Mouse (Mus musculus) neutrophil, adult 5-6 weeks (primary cell): ENCODE measurements around the gene Dennd1c. TPM values are rescaled to one million over a fixed set of nuclear protein-coding genes. Genes with fewer than 3 reads are reported as not detected.

Experiments used
- ATAC-seq: fragments of 151-379, 151-347 bp; 2 replicates; pipeline ENCODE4 v1.8.0; 2017; ENCODE audit warnings: mild to moderate bottlenecking, moderate TSS enrichment; ENCODE audit not compliant: insufficient number of reproducible peaks, poor library complexity, low FRiP score, severe bottlenecking; ENCODE audit errors: extremely low read depth
- total RNA-seq: library from RNA; stranded (forward); fragments of 200-1000 nt; gene quantifications from 2 replicates; pipeline ENCODE4 v1.2.3, GENCODE M21; 2017

The Dennd1c gene
- total RNA-seq, 1 experiment from 2014 or later, result 145 TPM

- ATAC-seq, result no peak
Observed at GRCm38 (mm10) chr17:57058891-57059485, 19.3 kb downstream of the Dennd1c start, which contains the start of gene Crb3. Crb3 (plus strand) TSS chr17:57059105.

- ATAC-seq, result no peak
Observed at GRCm38 (mm10) chr17:57056246-57056645, 22.1 kb downstream of the Dennd1c start.

GRCm38 (mm10) chr17:57051679-57052078 is 26.6 kb downstream of the Dennd1c start:
- peak; percentile 47; the same call in 1 of the 2 replicates for ATAC-seq

DNA sequence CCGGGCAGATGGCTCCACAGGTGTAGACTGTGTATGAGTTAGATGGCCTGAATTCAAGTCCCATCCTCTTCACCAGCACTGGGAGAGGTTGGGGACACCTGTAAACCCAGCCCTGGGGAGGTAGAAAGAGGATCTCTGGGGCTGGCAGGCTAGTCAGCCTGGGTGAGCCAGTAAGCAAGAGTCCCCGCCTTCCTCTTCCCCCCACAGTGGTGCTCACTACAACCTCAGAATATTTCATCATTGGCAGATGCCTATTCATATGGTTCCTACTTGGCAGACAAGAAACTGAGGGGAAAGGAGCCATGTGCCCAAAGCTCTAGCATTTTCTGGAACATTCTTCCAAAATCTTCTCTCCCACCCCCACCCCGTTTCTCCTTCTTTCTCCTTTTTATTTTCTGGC is 29.5 kb downstream of the Dennd1c start:
- no peak for ATAC-seq

DNA sequence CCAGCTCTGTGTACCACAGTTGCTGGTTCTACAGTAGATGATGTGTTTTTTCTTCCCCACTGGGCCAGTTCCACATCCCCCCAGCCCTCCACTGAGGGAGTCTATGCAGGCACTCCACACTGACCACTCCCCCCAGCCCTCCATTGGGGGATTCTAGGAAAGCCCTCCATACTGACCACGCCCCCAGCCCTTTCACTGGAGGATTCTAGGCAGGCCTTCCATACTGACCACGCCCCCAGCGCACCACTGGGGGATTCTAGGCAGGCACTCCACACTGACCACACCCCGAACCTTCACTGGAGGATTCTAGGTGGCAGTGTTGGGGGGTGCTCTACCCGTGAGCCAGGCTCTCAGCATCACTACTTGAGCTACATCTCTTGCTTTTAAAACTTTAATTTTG is 30.9 kb downstream of the Dennd1c start:
- ATAC-seq, result no peak

DNA sequence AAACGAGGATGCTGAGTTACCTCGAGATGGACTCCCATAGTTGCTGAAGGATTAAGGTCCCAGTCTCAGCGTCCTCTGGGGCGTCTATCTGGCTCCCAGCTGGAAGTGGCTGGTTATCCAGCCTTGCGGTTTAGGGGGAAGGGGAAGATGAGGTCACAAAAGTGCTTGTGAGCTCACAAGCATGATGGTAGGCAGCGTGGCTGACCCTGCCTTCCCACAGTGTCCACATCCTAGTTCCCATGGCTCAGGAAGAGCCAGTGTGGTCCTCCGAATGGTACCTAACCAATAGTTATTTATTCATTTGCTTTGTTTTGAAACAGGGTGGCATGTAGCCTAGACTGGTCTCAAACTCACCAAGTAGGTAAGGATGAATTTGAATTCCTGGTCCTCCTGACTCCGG is 36.8 kb downstream of the Dennd1c start, which contains the start of gene Slc25a41:
Slc25a41 (minus strand) TSS at position 101 of the 400 bp plus-strand sequence.
- ATAC-seq, result no peak

DNA sequence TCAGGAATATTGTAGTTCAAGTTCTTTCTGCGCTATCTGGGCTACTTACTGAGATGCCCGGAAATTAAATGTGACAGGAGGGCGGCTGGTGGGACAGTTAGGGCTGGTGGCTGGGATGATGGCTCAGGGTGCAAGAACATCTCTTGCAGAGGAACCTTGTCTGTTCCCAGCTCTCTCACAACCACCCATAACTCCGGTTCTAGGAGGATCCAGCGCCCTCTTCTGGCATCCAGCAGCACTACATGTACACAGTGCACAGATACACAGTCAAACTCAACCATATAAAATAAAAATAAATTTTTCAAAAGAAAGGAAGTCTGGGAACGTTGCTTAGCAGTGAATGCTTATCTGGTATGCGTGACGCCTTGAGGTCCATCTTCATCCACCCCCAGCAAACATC is 39.3 kb downstream of the Dennd1c start:
- ATAC-seq, result no peak

DNA sequence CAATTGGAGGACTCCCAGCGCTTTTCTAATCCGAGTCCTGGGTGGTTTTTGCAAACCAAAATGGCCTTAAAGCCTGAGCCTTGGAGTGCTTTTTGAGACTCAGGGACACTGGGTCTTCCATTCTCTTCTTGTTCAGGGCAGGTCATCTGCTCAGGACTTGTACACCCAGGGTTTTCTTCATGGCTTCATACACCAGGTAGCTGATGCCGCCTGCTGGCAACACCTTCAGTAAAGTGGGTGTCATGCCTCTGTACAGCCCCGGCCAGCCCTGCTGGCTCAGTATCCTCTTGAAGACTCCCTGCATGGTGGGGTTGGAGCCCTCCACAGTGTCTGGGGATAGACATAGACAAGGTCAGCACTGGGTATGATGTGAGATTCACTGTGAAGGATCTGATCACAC is 45.5 kb downstream of the Dennd1c start:
- no peak for ATAC-seq

- ATAC-seq, result peak; percentile 82
Observed at GRCm38 (mm10) chr17:57031661-57032420, 46.5 kb downstream of the Dennd1c start.

- ATAC-seq, result no peak
Observed at GRCm38 (mm10) chr17:57030931-57031660, 47.2 kb downstream of the Dennd1c start, which contains the start of gene Khsrp. Khsrp (minus strand) TSS chr17:57031522.

DNA sequence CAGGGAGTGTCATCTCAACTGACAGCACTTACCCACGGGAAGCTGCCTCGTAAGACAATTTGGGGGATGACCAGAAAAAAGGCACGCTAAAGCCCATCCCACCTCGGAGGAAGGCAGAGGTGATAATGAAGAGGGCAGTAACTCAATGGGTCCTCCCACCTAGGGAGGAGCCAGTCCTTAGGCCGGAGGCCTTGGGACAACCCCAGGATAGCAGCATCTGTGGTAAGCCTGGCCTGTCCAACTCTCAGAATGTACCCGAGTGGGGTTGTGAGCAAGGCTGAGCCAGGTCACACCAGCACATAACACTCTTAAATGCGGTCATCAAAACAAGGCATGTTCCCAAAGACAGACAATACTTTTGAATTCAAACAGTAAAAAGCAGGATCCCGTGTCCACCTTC is 48.6 kb downstream of the Dennd1c start:
- no peak for ATAC-seq

DNA sequence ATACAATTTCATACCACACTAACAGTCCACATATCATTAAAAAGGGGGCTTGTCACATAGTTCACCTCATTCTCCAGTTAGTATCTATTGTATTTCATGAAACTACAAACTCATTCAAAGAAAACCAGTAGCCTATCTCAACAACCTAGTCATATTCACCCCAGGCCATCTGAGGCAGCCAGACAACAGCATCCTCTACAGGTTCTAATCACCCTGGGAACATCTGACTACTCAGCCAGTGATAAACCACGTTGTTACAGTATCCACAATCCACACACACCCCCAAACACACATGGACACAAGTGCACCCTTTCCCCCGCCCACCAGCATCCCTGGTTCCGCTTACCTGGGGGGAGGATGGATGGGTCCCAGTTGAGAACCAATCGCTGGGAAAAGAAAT is 50.8 kb downstream of the Dennd1c start:
- ATAC-seq, result no peak

DNA sequence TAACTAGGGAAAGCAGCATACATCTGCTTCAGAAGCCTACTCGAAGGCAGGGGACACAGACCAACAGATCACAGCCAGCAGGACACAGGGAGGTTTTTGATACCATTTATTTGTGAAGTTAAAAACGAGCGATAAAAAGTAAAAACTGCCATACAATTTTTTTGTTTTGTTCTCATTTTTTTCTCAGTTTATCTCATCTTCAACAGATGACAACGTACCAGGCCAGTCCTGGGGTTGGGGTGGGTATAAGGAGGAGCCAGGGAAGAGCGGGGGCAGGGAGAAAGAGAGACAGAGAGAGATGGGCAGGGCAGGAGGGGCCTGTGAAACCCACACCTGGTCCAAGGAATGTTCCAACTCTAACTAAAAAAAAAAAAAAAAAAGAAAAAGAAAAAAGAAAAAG is 57.4 kb downstream of the Dennd1c start:
- ATAC-seq, result no peak

GRCm38 (mm10) chr17:57019693-57020092 is 58.6 kb downstream of the Dennd1c start:
- no peak for ATAC-seq

Other genes with a start within 250 kb of the Dennd1c start
- gene Rfx2, start 247.5 kb downstream of the Dennd1c start, total RNA-seq, result 8.6 and 11.1 TPM in 2 replicates
- gene Acsbg2, start 204.1 kb downstream of the Dennd1c start, total RNA-seq, result not detected in 2 replicates
- not detected in 2 replicates for gene 1700061G19Rik, start 203.0 kb downstream of the Dennd1c start, total RNA-seq
- 13.0 and 13.8 TPM in 2 replicates for gene Mllt1, start 143.1 kb downstream of the Dennd1c start, total RNA-seq
- not detected in 2 replicates for gene Acer1, start 96.4 kb downstream of the Dennd1c start, total RNA-seq
- gene Clpp, start 88.2 kb downstream of the Dennd1c start, total RNA-seq, result 23.0 and 28.9 TPM in 2 replicates
- 10.6 and 17.9 TPM in 2 replicates for gene Alkbh7, start 81.2 kb downstream of the Dennd1c start, total RNA-seq
- gene Pspn, start 78.5 kb downstream of the Dennd1c start, total RNA-seq, result not detected in 2 replicates
- 56.5 and 56.7 TPM in 2 replicates for gene Gtf2f1, start 67.2 kb downstream of the Dennd1c start, total RNA-seq
- not detected in 2 replicates for gene Gm17949, start 67.0 kb downstream of the Dennd1c start, total RNA-seq
- gene Khsrp, start 47.0 kb downstream of the Dennd1c start, total RNA-seq, result 54.5 and 58.2 TPM in 2 replicates
- not detected in 2 replicates for gene Slc25a41, start 36.9 kb downstream of the Dennd1c start, total RNA-seq
- gene Crb3, start 19.4 kb downstream of the Dennd1c start, total RNA-seq, result 3.3 TPM in 2 replicates
- gene Slc25a23, start 18.7 kb downstream of the Dennd1c start, total RNA-seq, result 3.4 and 3.6 TPM in 2 replicates
- gene Tubb4a, start 9.3 kb upstream of the Dennd1c start, total RNA-seq, result 0.37 and 0.70 TPM in 2 replicates
- gene Tnfsf9, start 26.8 kb upstream of the Dennd1c start, total RNA-seq, result 1.7 and 2.0 TPM in 2 replicates
- not detected in 2 replicates for gene Cd70, start 71.3 kb upstream of the Dennd1c start, total RNA-seq
- 79.1 and 86.9 TPM in 2 replicates for gene Tnfsf14, start 115.7 kb upstream of the Dennd1c start, total RNA-seq
- 164 TPM in 2 replicates for gene C3, start 149.6 kb upstream of the Dennd1c start, total RNA-seq
- gene Gpr108, start 169.9 kb upstream of the Dennd1c start, total RNA-seq, result 26.2 and 34.1 TPM in 2 replicates
- 3.4 and 4.1 TPM in 2 replicates for gene Trip10, start 170.9 kb upstream of the Dennd1c start, total RNA-seq
- gene Vav1, start 200.6 kb upstream of the Dennd1c start, total RNA-seq, result 373 and 377 TPM in 2 replicates